In the genomic region with DNA sequence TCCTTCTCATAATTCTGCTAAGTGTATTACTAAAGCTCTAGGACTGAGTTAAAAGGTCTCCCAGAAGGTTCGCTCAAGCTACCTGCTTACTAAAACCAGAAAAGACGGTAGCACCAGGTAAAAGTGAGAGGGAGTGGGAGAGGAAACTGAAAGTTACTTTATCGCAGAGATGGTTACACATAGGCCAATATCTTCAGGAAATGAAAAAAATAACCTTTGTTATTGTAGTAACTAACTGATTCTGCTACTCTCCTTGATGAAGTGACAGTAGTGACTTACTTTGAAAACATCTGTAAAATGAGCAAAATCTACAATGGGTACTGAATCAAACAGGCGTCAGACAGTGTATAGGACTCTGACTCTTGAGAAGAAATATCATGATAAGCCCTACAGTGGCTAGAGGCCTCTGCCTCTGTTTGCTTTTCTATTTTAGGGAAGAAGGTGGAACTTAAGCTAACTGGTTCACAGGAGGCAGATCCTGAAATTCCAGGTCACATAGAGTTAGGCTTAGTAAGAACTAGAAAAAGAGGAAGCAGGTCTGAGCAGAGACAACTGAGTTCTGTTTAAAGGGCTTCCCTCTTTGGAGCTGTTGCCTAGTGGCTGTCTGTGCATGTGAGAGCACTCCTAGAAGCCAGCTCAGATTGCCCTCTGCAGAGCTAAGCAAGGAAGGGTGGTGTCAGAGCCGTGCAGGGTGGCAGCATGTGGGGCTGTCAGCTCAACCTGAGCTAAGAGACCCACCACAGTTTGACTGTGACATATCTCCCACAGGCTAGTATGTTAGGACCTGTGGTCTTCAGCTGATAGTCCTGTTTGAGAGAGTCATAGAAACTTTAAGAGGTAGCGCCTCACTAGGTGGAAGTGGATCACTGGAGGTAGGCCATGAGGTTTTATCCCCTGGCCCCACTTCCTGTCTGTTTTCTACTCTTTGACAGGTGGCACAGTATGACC, we compare ENCODE assay signal across 13 mouse cellular contexts.
DNase-seq lines count a peak whose midpoint lies in the region; ATAC-seq and TF ChIP-seq lines count a peak whose summit lies in the region.
"Had no signal": no experiment of that assay in that cellular context is flagged by ENCODE, and none has a peak within 500 bp of the region (broad histone marks: within the 10 kb centered on the region; RNA-seq: fewer than 3 reads in every experiment).

No protein-coding gene starts in this region.

- WGBS in liver, adult 2 months = 71% methylated on average over 6 of the region's 6 CpGs
- WGBS in macrophage (ENCODE audit: missing documents) = 33% methylated on average over 6 of the region's 6 CpGs
- WGBS in midbrain, embryonic 11.5 days = 92% methylated on average over 6 of the region's 6 CpGs

- H3K4me2 ChIP-seq in midbrain, embryonic 11.5 days = no peak overlapping the region
- H3K4me2 ChIP-seq: limb, embryonic 13.5 days; neural tube, embryonic 12.5 days had no signal

- no peak overlapping the region for H3K4me3 ChIP-seq in liver, adult 2 months (ENCODE audit: insufficient read depth, low read depth, low read length)
- no peak overlapping the region for H3K4me3 ChIP-seq in macrophage (ENCODE audit: inconsistent target)
- H3K4me3 ChIP-seq in midbrain, embryonic 11.5 days (ENCODE audit: low read depth, low read length) = no peak overlapping the region
- H3K4me3 ChIP-seq in left cerebral cortex, adult 2 months = no peak overlapping the region
- H3K4me3 ChIP-seq: limb, embryonic 13.5 days; neural tube, embryonic 12.5 days had no signal

- peak; percentile 27 for DNase-seq in liver, adult 2 months (ENCODE audit: extremely low read depth, low read depth, low spot score)
- DNase-seq in liver = no peak
- DNase-seq in thymus, postnatal 0 days (ENCODE audit: low spot score) = peak; percentile 53
- no peak for DNase-seq in left cerebral cortex, adult 8-10 months (ENCODE audit: low spot score in 2 of 2)
- DNase-seq in midbrain, embryonic 11.5 days (ENCODE audit: low spot score, missing footprints) = no peak
- DNase-seq in left cerebral cortex, adult 2 months (ENCODE audit: extremely low spot score in 1 of 2, low spot score in 2 of 2) = no peak
- DNase-seq: adrenal gland, postnatal 14 days; cerebellum, postnatal 36 days; kidney, postnatal 36 days had no signal

- peak; percentile 80 to 87 for ATAC-seq in hematopoietic stem cell, adult 5-6 weeks (replicated peaks in 1 of 2; ENCODE audit: insufficient read depth in 1 of 2, low FRiP score in 2 of 2, low TSS enrichment in 1 of 2, low read depth in 1 of 2, poor library complexity in 2 of 2, severe bottlenecking in 2 of 2)
- ATAC-seq in midbrain, embryonic 11.5 days (ENCODE audit: low FRiP score) = no peak

- intact Hi-C loops in left cerebral cortex, adult 2 months (cut with DNase I) = no loop called here

- TF ChIP-seq POLR2A in liver, adult 2 months (IDR thresholded peaks at IDR 0.05; ENCODE audit: extremely low read depth, insufficient read depth, low read length) = no peak

- TF ChIP-seq CTCF in liver, adult 2 months (IDR thresholded peaks at IDR 0.05; ENCODE audit: low read depth, low read length) = no peak
- no peak for TF ChIP-seq CTCF in left cerebral cortex, adult 2 months (IDR thresholded peaks at IDR 0.05)

- no peak overlapping the region for H3K9ac ChIP-seq in liver, adult 2 months (ENCODE audit: low read depth, low read length)
- no peak overlapping the region for H3K9ac ChIP-seq in midbrain, embryonic 11.5 days (ENCODE audit: low read length)
- H3K9ac ChIP-seq: limb, embryonic 13.5 days; neural tube, embryonic 12.5 days had no signal

- H3K79me2 ChIP-seq in liver, adult 2 months (ENCODE audit: control insufficient read depth, insufficient read depth, low read length) = no peaks in the 10 kb centered on the region
- H3K79me2 ChIP-seq in macrophage (ENCODE audit: inconsistent target) = peaks cover 8% of the 10 kb centered on the region

- H3K36me3 ChIP-seq in liver, adult 2 months (ENCODE audit: control insufficient read depth, insufficient read depth, low read length) = no peaks in the 10 kb centered on the region
- no peaks in the 10 kb centered on the region for H3K36me3 ChIP-seq in macrophage (ENCODE audit: inconsistent target)
- no peaks in the 10 kb centered on the region; the same call in 1 of the 2 replicates for H3K36me3 ChIP-seq in midbrain, embryonic 11.5 days (ENCODE audit: control insufficient read depth, insufficient read depth, low read length)

- no peaks in the 10 kb centered on the region; the same call in 1 of the 2 replicates for H3K4me1 ChIP-seq in liver, adult 2 months (ENCODE audit: control insufficient read depth, insufficient read depth, low read length)
- H3K4me1 ChIP-seq in midbrain, embryonic 11.5 days (ENCODE audit: control insufficient read depth, insufficient read depth, low read length) = no peaks in the 10 kb centered on the region
- H3K4me1 ChIP-seq: neural tube, embryonic 12.5 days had no signal

- no peaks in the 10 kb centered on the region for H3K9me3 ChIP-seq in midbrain, embryonic 11.5 days (ENCODE audit: control insufficient read depth, low read length)
- H3K9me3 ChIP-seq: limb, embryonic 13.5 days; neural tube, embryonic 12.5 days had no signal

- H3K27me3 ChIP-seq in liver, adult 2 months (ENCODE audit: control insufficient read depth, insufficient read depth, low read length) = no peaks in the 10 kb centered on the region
- no peaks in the 10 kb centered on the region for H3K27me3 ChIP-seq in midbrain, embryonic 11.5 days (ENCODE audit: control insufficient read depth, insufficient read depth, low read length)
- H3K27me3 ChIP-seq: limb, embryonic 13.5 days; neural tube, embryonic 12.5 days had no signal

- peak overlapping the region; percentile 48; the same call in 1 of the 2 replicates for H3K27ac ChIP-seq in liver, adult 2 months (replicated peaks; ENCODE audit: insufficient read depth, low read depth, low read length)
- peak overlapping the region; percentile 46 for H3K27ac ChIP-seq in macrophage
- no peak overlapping the region for H3K27ac ChIP-seq in midbrain, embryonic 11.5 days (ENCODE audit: low read depth, low read length)
- no peak overlapping the region for H3K27ac ChIP-seq in left cerebral cortex, adult 2 months
- H3K27ac ChIP-seq: limb, embryonic 13.5 days; neural tube, embryonic 12.5 days had no signal

Comparison
In these comparisons a context has a peak if more than half of its experiments do, and no peak if none do; other contexts are left out.
1. DNase-seq: peak in liver, adult 2 months (single experiment) and thymus, postnatal 0 days (single experiment); none in liver (single experiment), left cerebral cortex, adult 8-10 months (0 of 2), midbrain, embryonic 11.5 days (single experiment) and left cerebral cortex, adult 2 months (0 of 2).
2. H3K27ac ChIP-seq: peak in liver, adult 2 months (single experiment) and macrophage (single experiment); none in midbrain, embryonic 11.5 days (single experiment) and left cerebral cortex, adult 2 months (single experiment).